Mouse (Mus musculus) testis, postnatal 10 days (tissue): ENCODE results near the gene Asic1.

Experiments
- DNase-seq: peaks from one replicate; pipeline ENCODE4 v3.0.0; 2021; ENCODE audit warnings: low spot score

Asic1 gene

GRCm38 (mm10) chr15:99703104-99703503 lies 32.9 kb downstream of the Asic1 start:
- DNase-seq, result no peak

- DNase-seq, result no peak
Measured at GRCm38 (mm10) chr15:99703676-99704040, 33.5 kb downstream of the Asic1 start.

- DNase-seq, result no peak
Measured at GRCm38 (mm10) chr15:99704041-99704681, 34.0 kb downstream of the Asic1 start.

GRCm38 (mm10) chr15:99704881-99705280 lies 34.7 kb downstream of the Asic1 start:
- DNase-seq, result no peak

- DNase-seq, result peak; percentile 78
Measured at GRCm38 (mm10) chr15:99705440-99706048, 35.4 kb downstream of the Asic1 start, which contains the start of gene Gm17349. Gene Gm17349, minus strand, starts transcription at chr15:99705490.

- DNase-seq, result no peak
Measured at GRCm38 (mm10) chr15:99708176-99708575, 38.0 kb downstream of the Asic1 start.

- no peak for DNase-seq
Measured at GRCm38 (mm10) chr15:99710221-99711190, 40.3 kb downstream of the Asic1 start.

GRCm38 (mm10) chr15:99711491-99711890 lies 41.3 kb downstream of the Asic1 start:
- no peak for DNase-seq

- DNase-seq, result peak; percentile 42
Measured at GRCm38 (mm10) chr15:99712666-99713559, 42.7 kb downstream of the Asic1 start.

GRCm38 (mm10) chr15:99713569-99713968 lies 43.4 kb downstream of the Asic1 start:
- DNase-seq, result peak; percentile 49

- peak; percentile 60 for DNase-seq
Measured at GRCm38 (mm10) chr15:99714206-99714605, 44.0 kb downstream of the Asic1 start.

- DNase-seq, result peak; percentile 81
Measured at GRCm38 (mm10) chr15:99714858-99715257, 44.7 kb downstream of the Asic1 start.

- peak; percentile 54 for DNase-seq
Measured at GRCm38 (mm10) chr15:99715361-99715865, 45.2 kb downstream of the Asic1 start.

GRCm38 (mm10) chr15:99715982-99716746 lies 46.0 kb downstream of the Asic1 start:
- DNase-seq, result peak; percentile 52

- no peak for DNase-seq
Measured at GRCm38 (mm10) chr15:99716814-99717213, 46.6 kb downstream of the Asic1 start.

- peak; percentile 77 for DNase-seq
Measured at GRCm38 (mm10) chr15:99717386-99718334, 47.5 kb downstream of the Asic1 start, which contains the start of gene Gpd1. Gene Gpd1, plus strand, starts transcription at chr15:99717515.

- no peak for DNase-seq
Measured at GRCm38 (mm10) chr15:99718461-99719021, 48.4 kb downstream of the Asic1 start.

- no peak for DNase-seq
Measured at GRCm38 (mm10) chr15:99719865-99720264, 49.7 kb downstream of the Asic1 start.
